Mouse (Mus musculus) ES-E14 (cell line): Measurements from ENCODE around the gene Vpreb3. TPM values are rescaled to one million over a fixed set of nuclear protein-coding genes. Genes with fewer than 3 reads are reported as not detected.

Source experiments
- DNase-seq: peaks from one replicate; pipeline ENCODE4 v3.0.0-alpha.2; 2013; ENCODE audit warnings: low read depth, low spot score
- H3K27ac ChIP-seq: 2 replicates; pipeline ENCODE4 v1.5.1; 2012; ENCODE audit warnings: low read depth, mild to moderate bottlenecking, low read length, moderate library complexity, mixed read lengths; ENCODE audit not compliant: poor library complexity, insufficient read depth, severe bottlenecking
- H3K36me3 ChIP-seq: 2 replicates; pipeline ENCODE4 v1.6.1; 2012; ENCODE audit warnings: mild to moderate bottlenecking, low read length, moderate library complexity, mixed read lengths; ENCODE audit not compliant: control insufficient read depth, poor library complexity, insufficient read depth, severe bottlenecking
- H3K4me1 ChIP-seq, 2 experiments: fragments of 150-350 bp in 1 of 2; sonication (generic) in 1 of 2; 2 replicates each; pipeline ENCODE4 v1.6.1; 2012; ENCODE audit warnings: low read length in 2 of 2, mild to moderate bottlenecking in 1 of 2, mixed read lengths in 1 of 2; ENCODE audit not compliant: control insufficient read depth in 2 of 2, insufficient read depth in 2 of 2, poor library complexity in 1 of 2
- H3K4me3 ChIP-seq, 2 experiments: fragments of 150-350 bp in 1 of 2; sonication (generic) in 1 of 2; 2 replicates each; pipeline ENCODE4 v1.5.1; 2012; ENCODE audit warnings: low read length in 2 of 2, low read depth in 1 of 2, mild to moderate bottlenecking in 1 of 2, mixed read lengths in 1 of 2; ENCODE audit not compliant: insufficient read depth in 1 of 2, poor library complexity in 1 of 2, severe bottlenecking in 1 of 2
- H3K9ac ChIP-seq: 2 replicates; pipeline ENCODE4 v1.6.1; 2012; ENCODE audit warnings: low read depth, mild to moderate bottlenecking, low read length, mixed read lengths; ENCODE audit not compliant: poor library complexity, insufficient read depth, severe bottlenecking
- H3K9me3 ChIP-seq: fragments of 150-350 bp; sonication (generic); 2 replicates; pipeline ENCODE4 v1.6.1; 2012; ENCODE audit warnings: low read depth, mild to moderate bottlenecking, low read length; ENCODE audit not compliant: control insufficient read depth, insufficient read depth
- CHD2 ChIP-seq: IDR thresholded peaks from 2 replicates; pipeline ENCODE4 v1.6.1; 2014; ENCODE audit warnings: mild to moderate bottlenecking, low read depth, low read length, inconsistent platforms
- HCFC1 ChIP-seq: IDR thresholded peaks from 2 replicates; pipeline ENCODE4 v1.6.1; 2012; ENCODE audit warnings: low read length, inconsistent platforms, borderline replicate concordance; ENCODE audit not compliant: insufficient read depth
- MAFK ChIP-seq: IDR thresholded peaks from 2 replicates; pipeline ENCODE4 v1.6.1; 2014; ENCODE audit warnings: mild to moderate bottlenecking, low read depth, low read length, inconsistent platforms; ENCODE audit not compliant: insufficient read depth
- ZC3H11A ChIP-seq: IDR thresholded peaks from 2 replicates; pipeline ENCODE4 v1.6.1; 2012; ENCODE audit warnings: low read depth, mild to moderate bottlenecking, inconsistent platforms, low read length, borderline replicate concordance
- ZNF384 ChIP-seq: IDR thresholded peaks from 2 replicates; pipeline ENCODE4 v1.6.1; 2012; ENCODE audit warnings: low read depth, low read length, inconsistent platforms
- in situ Hi-C, 2 experiments: fragments of 600-800 bp; cut with MboI; formaldehyde crosslinking; loops; one replicate each; pipeline ENCODE4 v1.15.1; 2025; ENCODE audit warnings: low sequenced_read_pairs in 2 of 2, inconsistent platforms in 1 of 2; ENCODE audit not compliant: unreplicated experiment in 2 of 2
- total RNA-seq: library from RNA; depleted of rRNA; stranded (reverse); fragments of 300-350 nt; gene quantifications from 2 replicates; pipeline ENCODE4 v1.2.3, GENCODE M21; 2012

The Vpreb3 gene
- total RNA-seq, 1 experiment = 0.98 TPM

DNA sequence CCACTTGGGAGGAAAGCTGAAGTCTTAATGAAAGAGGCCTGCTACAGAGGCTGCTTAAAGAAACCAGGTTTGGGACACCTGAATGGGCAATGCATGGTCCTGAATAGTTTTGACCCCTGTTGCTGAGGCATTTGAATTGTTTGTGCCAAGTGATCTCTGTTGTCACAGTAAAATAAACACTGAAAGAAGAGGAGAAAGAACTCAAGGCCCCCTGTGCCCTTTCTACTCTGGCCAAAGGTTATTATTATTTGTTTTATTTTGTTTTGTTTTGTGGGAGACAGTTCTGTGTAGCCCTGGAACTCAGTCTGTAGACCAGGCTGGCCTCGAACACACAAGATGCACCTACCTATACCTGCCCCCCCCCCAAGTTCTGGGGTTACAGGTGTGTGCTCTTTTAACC lies 7.9 kb upstream of the Vpreb3 start:
- no peak for DNase-seq
- Histone ChIP-seq H3K27ac (no peak overlapping the region), H3K36me3 (peaks cover 18% of the 10 kb centered on the region), H3K4me1 (peaks cover 9 to 22% of the 10 kb centered on the region in 2 experiments), H3K9ac (no peak overlapping the region), H3K4me3 (peak overlapping the region in 1 of 2 experiments; percentile 96; a peak in 1 of 4 replicates), H3K9me3 (no peaks in the 10 kb centered on the region)
- TF ChIP-seq HCFC1 (no peak), ZC3H11A (no peak), ZNF384 (no peak), MAFK (no peak), CHD2 (no peak)
- in situ Hi-C loops = no loop called here

DNA sequence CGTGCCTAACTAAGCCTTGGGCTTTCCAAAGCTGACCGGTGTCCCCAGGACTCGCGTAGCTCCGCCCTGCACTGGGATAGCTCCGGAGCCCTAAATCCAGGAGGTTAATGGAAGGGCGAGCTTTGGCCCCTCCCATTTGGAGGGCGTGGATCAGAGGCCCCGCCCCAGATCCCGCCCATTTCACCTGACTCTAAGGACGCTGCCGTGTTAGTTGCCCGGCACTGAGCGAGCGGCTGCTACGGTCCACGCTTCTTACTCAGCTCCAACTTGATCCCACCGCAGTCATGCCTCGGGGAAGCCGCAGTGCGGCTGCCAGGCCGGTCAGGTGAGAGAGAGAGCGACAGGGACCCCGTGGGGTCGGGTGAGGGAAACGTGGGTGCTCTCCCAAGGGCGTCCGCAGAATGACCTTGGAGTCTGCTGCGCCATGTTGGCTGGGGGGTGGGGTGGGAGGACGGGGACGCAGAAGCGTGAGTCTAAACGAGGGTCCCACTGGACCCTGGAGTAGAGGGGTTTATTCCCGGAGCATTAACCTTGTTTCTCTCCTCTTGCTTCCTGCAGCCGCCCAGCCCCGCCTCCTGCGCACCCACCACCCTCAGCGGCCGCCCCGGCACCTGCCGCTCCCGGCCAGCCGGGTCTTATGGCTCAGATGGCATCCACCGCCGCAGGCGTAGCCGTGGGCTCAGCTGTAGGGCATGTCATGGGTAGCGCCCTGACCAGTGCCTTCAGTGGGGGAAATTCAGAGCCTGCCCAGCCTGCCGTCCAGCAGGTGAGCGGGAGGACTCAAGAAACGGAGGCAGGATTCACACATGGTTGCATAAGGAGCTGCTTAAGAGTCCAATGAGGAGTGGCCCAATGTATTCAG lies 6.9 kb upstream of the Vpreb3 start, which contains the start of gene Mmp11:
TSS of gene Mmp11 (minus strand) at position 817 of the 862 bp plus-strand sequence.
- Histone ChIP-seq H3K27ac (peak within 1 kb of the TSS; percentile 87), H3K4me3 (peak within 1 kb of the TSS; percentile 89 to 96), H3K9me3 (no peaks in the 10 kb centered on the region), H3K4me1 (peaks cover 6 to 24% of the 10 kb centered on the region in 2 experiments; a peak in 3 of 4 replicates), H3K9ac (peak within 1 kb of the TSS; percentile 88), H3K36me3 (peaks cover 21% of the 10 kb centered on the region)
- in situ Hi-C loops = no loop called here
- peak; percentile 67; the same call in 1 of the 2 replicates for TF ChIP-seq HCFC1
- no peak for TF ChIP-seq ZC3H11A
- TF ChIP-seq MAFK = no peak
- DNase-seq = peak; percentile 94

DNA sequence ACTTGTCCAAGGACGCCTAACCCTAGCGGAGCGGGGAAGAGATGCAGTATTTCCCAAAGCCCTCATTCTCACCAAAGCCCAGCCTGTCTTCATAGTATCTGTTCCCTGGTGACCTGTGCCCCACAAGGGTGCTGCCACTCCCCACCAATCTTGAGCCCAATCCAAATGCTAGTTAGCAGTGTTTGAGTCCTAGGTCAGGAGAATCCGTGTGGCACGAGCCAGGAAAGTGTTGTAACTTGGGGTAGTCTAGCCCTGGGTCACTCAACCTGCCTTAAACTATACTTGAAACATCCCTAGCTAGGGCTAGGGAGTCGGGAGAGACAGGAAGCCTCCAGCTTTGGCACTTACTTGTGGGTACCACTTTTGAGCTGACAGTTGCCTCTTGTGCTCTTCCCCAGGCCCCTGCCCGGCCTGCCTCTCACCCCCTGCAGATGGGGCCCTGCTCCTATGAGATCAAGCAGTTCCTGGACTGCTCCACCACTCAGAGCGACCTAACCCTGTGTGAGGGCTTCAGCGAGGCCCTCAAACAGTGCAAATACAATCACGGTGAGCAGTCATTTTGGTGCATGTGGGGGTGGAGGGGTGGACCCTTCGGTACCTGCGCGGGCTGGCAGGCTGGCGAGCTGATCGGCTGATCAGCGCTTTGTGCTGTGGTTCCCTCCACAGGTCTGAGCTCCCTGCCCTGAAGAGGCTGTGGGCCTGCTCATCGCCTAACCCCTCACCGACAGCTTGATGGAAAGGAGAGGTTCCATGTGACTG lies 5.8 kb upstream of the Vpreb3 start:
- Histone ChIP-seq H3K4me1 (peaks cover 6 to 27% of the 10 kb centered on the region in 2 experiments; a peak in 3 of 4 replicates), H3K9me3 (no peaks in the 10 kb centered on the region), H3K36me3 (peaks cover 21% of the 10 kb centered on the region), H3K9ac (peak overlapping the region; percentile 66), H3K27ac (peak overlapping the region; percentile 87), H3K4me3 (peak overlapping the region; percentile 89 to 96)
- DNase-seq = no peak
- in situ Hi-C loops = no loop called here
- TF ChIP-seq ZNF384 (no peak), HCFC1 (no peak), CHD2 (no peak), ZC3H11A (no peak), MAFK (no peak)

DNA sequence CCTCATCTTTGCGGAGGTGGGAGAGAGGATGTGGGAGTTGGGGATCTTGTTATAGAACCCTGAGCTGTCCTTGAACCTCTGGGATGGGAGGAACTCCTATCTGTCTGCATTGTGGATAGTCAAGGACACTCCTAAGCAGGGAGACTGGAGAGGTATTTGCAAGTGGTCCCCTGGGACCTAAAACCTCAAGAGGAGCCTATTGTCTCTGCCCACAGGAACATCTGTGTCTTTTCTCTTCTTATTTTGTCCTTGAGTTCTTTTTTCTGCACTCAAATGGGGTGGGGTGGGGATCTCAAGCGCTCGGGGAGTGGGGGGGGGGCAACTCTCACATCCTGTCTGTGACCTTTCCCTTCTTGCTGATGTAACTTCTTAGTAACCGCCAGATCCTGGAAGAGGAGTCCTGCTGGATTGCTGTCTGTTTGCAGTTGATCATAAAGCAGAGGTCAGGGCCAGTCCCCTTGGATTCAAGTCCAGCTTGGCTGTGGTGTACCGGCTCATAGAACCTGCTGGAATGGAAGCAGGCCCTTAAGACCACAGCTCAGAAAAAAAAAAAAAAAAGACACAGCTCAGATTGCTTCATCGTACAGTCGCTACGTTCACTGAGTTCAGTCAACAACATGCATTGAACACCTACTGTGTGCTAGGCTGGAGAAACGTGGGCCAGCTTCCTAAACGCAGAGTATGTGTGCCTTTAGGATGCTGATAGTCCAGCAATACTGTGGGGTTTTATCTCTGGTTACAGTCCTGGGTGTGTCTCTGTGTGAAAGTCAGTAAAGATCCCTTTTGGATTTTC lies 4.8 kb upstream of the Vpreb3 start:
- in situ Hi-C loops = no loop called here
- Histone ChIP-seq H3K9ac (peak overlapping the region; percentile 55), H3K36me3 (peaks cover 21% of the 10 kb centered on the region), H3K4me3 (peak overlapping the region; percentile 89 to 96), H3K27ac (peak overlapping the region; percentile 87), H3K9me3 (no peaks in the 10 kb centered on the region), H3K4me1 (peaks cover 6 to 30% of the 10 kb centered on the region in 2 experiments; a peak in 3 of 4 replicates)
- TF ChIP-seq HCFC1 = no peak; the same call in 1 of the 2 replicates
- no peak for TF ChIP-seq MAFK
- no peak for TF ChIP-seq CHD2
- TF ChIP-seq ZNF384 = peak; percentile 78
- DNase-seq = no peak
